Mouse (Mus musculus) CH12.LX (cell line): ENCODE measurements around the gene E030030I06Rik. TPM values are rescaled to one million over a fixed set of nuclear protein-coding genes. Genes with fewer than 3 reads are reported as not detected.
"Not testable (repeated sequence)": the region's sequence is repeated elsewhere in the genome, so short reads cannot be mapped to it uniquely, and the experiment has no call there.

Source experiments
- DNase-seq: peaks from one replicate; pipeline ENCODE4 v3.0.0-alpha.2; 2013; ENCODE audit errors: extremely low read depth
- H3K27ac ChIP-seq: 2 replicates; pipeline ENCODE4 v1.5.1; 2012; ENCODE audit warnings: low read depth, mild to moderate bottlenecking, control low read depth, moderate library complexity; ENCODE audit not compliant: insufficient read depth
- H3K27me3 ChIP-seq: replicated peaks from 2 replicates; pipeline ENCODE3; 2012; ENCODE audit warnings: inconsistent platforms
- H3K36me3 ChIP-seq, 2 experiments: replicated peaks in 1 of 2; 2 replicates each; pipeline versions ENCODE3 to v1.6.1; 2012; ENCODE audit warnings: inconsistent platforms in 1 of 2, low read length in 1 of 2, mild to moderate bottlenecking in 1 of 2, mixed read lengths in 1 of 2, moderate library complexity in 1 of 2; ENCODE audit not compliant: control insufficient read depth in 1 of 2, insufficient read depth in 1 of 2
- H3K4me1 ChIP-seq, 2 experiments: 2 replicates each; pipeline ENCODE4 v1.6.1; 2012; ENCODE audit warnings: inconsistent platforms in 1 of 2, moderate library complexity in 1 of 2; ENCODE audit not compliant: insufficient read depth in 2 of 2, control insufficient read depth in 1 of 2
- H3K4me2 ChIP-seq: 2 replicates; pipeline ENCODE4 v1.6.1; 2012; ENCODE audit warnings: low read depth, mild to moderate bottlenecking, control low read depth; ENCODE audit not compliant: poor library complexity, insufficient read depth, severe bottlenecking
- H3K4me3 ChIP-seq, 3 experiments: fragments of 150-350 bp in 1 of 3; sonication (generic) in 1 of 3; replicated peaks in 1 of 3; 2 replicates each; pipeline versions ENCODE3 to v1.5.1; 2011 to 2012; ENCODE audit warnings: low read depth in 2 of 3, low read length in 2 of 3, mild to moderate bottlenecking in 2 of 3, moderate library complexity in 2 of 3, control low read depth in 1 of 3, improper control_type of control experiment in 1 of 3, inconsistent platforms in 1 of 3, mixed read lengths in 1 of 3; ENCODE audit not compliant: poor library complexity in 1 of 3
- H3K79me2 ChIP-seq: replicated peaks from 2 replicates; pipeline ENCODE4 v1.6.1; 2012; ENCODE audit warnings: mild to moderate bottlenecking, moderate library complexity; ENCODE audit not compliant: control insufficient read depth, poor library complexity, insufficient read depth, severe bottlenecking; ENCODE audit errors: extremely low read depth
- H3K9ac ChIP-seq: 2 replicates; pipeline ENCODE4 v1.6.1; 2012; ENCODE audit warnings: low read depth, mild to moderate bottlenecking, control low read depth, moderate library complexity; ENCODE audit not compliant: insufficient read depth
- H3K9me3 ChIP-seq: replicated peaks from 2 replicates; pipeline ENCODE3; 2012; ENCODE audit warnings: low read length, inconsistent platforms, mixed read lengths
- CTCF ChIP-seq, 2 experiments: IDR thresholded peaks in 1 of 2; conservative IDR thresholded peaks in 1 of 2; 2 replicates each; pipeline ENCODE4 v1.5.1; 2011 to 2012; ENCODE audit warnings: low read depth in 2 of 2, low read length in 2 of 2, improper control_type of control experiment in 1 of 2, inconsistent platforms in 1 of 2, mild to moderate bottlenecking in 1 of 2, moderate library complexity in 1 of 2
- EP300 ChIP-seq: IDR thresholded peaks from 2 replicates; pipeline ENCODE4 v1.6.1; 2011; ENCODE audit warnings: low read length, improper control_type of control experiment
- HCFC1 ChIP-seq: IDR thresholded peaks from 2 replicates; pipeline ENCODE4 v1.6.1; 2012; ENCODE audit warnings: low read depth, mild to moderate bottlenecking, inconsistent platforms, low read length, improper control_type of control experiment
- IRF4 ChIP-seq: IDR thresholded peaks from 2 replicates; pipeline ENCODE4 v1.6.1; 2014; ENCODE audit warnings: low read depth, mild to moderate bottlenecking, inconsistent platforms, low read length, improper control_type of control experiment
- JUN ChIP-seq: IDR thresholded peaks from 2 replicates; pipeline ENCODE4 v1.6.1; 2011; ENCODE audit warnings: low read depth, mild to moderate bottlenecking, low read length, improper control_type of control experiment, moderate library complexity; ENCODE audit not compliant: insufficient read depth
- MAZ ChIP-seq: IDR thresholded peaks from 2 replicates; pipeline ENCODE4 v1.6.1; 2012; ENCODE audit warnings: low read depth, mild to moderate bottlenecking, inconsistent platforms, low read length, improper control_type of control experiment, moderate library complexity
- MEF2A ChIP-seq: IDR thresholded peaks from 2 replicates; pipeline ENCODE4 v1.6.1; 2014; ENCODE audit warnings: low read depth, mild to moderate bottlenecking, inconsistent platforms, low read length, improper control_type of control experiment, borderline replicate concordance
- POLR2A ChIP-seq: IDR thresholded peaks from 2 replicates; pipeline ENCODE4 v1.6.1; 2011; ENCODE audit warnings: low read depth, mild to moderate bottlenecking, improper control_type of control experiment, low read length
- RAD21 ChIP-seq: IDR thresholded peaks from 2 replicates; pipeline ENCODE4 v1.6.1; 2011; ENCODE audit warnings: low read depth, mild to moderate bottlenecking, low read length, improper control_type of control experiment, moderate library complexity
- RCOR1 ChIP-seq: conservative IDR thresholded peaks from 2 replicates; pipeline ENCODE4 v1.6.1; 2012; ENCODE audit warnings: low read depth, mild to moderate bottlenecking, inconsistent platforms, low read length, improper control_type of control experiment
- SMC3 ChIP-seq: IDR thresholded peaks from 2 replicates; pipeline ENCODE4 v1.6.1; 2011; ENCODE audit warnings: low read depth, low read length, improper control_type of control experiment
- TBP ChIP-seq: conservative IDR thresholded peaks from 2 replicates; pipeline ENCODE4 v1.6.1; 2011; ENCODE audit warnings: low read depth, low read length, improper control_type of control experiment
- ZKSCAN1 ChIP-seq: IDR thresholded peaks from 2 replicates; pipeline ENCODE4 v1.6.1; 2012; ENCODE audit warnings: low read depth, inconsistent platforms, low read length, improper control_type of control experiment, borderline replicate concordance
- dilution Hi-C: fragments of 300-500 bp; cut with MboI; formaldehyde crosslinking; loops from 2 replicates; pipeline ENCODE4 v1.14.3; 2020; ENCODE audit warnings: low sequenced_read_pairs; ENCODE audit not compliant: extremely low pct_unique_long_range_greater_than_20kb, extremely low pct_ligation_motif_present
- in situ Hi-C: fragments of 300-500 bp; cut with MboI; formaldehyde crosslinking; loops from 3 replicates; pipeline ENCODE4 v1.14.3; 2019; ENCODE audit warnings: low sequenced_read_pairs, low pct_ligation_motif_present, low pct_unique_long_range_greater_than_20kb, mixed read lengths
- polyA plus RNA-seq: library from polyadenylated mRNA; unstranded; fragments of >175 nt; gene quantifications from 2 replicates; pipeline ENCODE4 v1.2.1, GENCODE M21; 2012; ENCODE audit warnings: low read depth; ENCODE audit not compliant: insufficient read length
- total RNA-seq, 2 experiments: library from RNA; depleted of rRNA; stranded (reverse); fragments of 300-350 nt in 1 of 2; fragments of >200 nt in 1 of 2; gene quantifications; 2 replicates each; pipeline ENCODE4 v1.2.3; 2012 to 2014

E030030I06Rik gene
- total and polyA plus RNA-seq, 3 experiments = 3.5 to 7.5 (median 5.9) TPM

DNA sequence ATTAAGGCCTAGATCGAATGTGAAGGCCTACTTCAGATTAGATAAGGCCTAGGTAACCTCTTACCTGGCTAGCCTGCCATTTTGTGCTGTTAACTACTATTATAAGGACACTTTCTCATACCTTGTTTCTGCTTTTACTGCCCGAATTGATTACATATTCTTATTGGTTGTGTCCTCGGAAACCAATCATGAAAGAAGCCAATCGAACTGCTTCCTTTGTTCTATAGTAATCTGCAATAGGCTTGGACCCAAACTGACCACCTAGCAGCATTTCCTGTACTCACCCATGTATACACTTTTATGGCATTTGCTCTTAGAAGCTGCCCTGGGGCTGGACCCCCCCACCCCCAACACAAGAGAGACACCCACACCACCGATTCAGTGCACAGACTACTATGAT is 6.1 kb downstream of the E030030I06Rik start:
- peaks cover 0 to 11% of the 10 kb centered on the region in 2 experiments for H3K36me3 ChIP-seq
- dilution Hi-C loops = no loop called here
- H3K4me1 ChIP-seq = peaks cover 0 to 2% of the 10 kb centered on the region in 2 experiments; a peak in 2 of 4 replicates
- H3K4me2 ChIP-seq = no peak overlapping the region
- no peak overlapping the region for H3K27ac ChIP-seq
- no peaks in the 10 kb centered on the region for H3K79me2 ChIP-seq
- no peak for DNase-seq
- TF ChIP-seq JUN (no peak), EP300 (no peak), MEF2A (no peak), MAZ (no peak), HCFC1 (no peak), RAD21 (no peak), ZKSCAN1 (no peak), TBP (no peak), POLR2A (no peak), RCOR1 (no peak)
- in situ Hi-C loops = loop anchor here (25.0 kb wide), 1 partner anchor 106 kb away; no protein-coding TSS in a partner anchor
- no peak overlapping the region for H3K4me3 ChIP-seq
- no peak overlapping the region for H3K9ac ChIP-seq
- no peaks in the 10 kb centered on the region for H3K27me3 ChIP-seq
- peaks cover 2% of the 10 kb centered on the region for H3K9me3 ChIP-seq

DNA sequence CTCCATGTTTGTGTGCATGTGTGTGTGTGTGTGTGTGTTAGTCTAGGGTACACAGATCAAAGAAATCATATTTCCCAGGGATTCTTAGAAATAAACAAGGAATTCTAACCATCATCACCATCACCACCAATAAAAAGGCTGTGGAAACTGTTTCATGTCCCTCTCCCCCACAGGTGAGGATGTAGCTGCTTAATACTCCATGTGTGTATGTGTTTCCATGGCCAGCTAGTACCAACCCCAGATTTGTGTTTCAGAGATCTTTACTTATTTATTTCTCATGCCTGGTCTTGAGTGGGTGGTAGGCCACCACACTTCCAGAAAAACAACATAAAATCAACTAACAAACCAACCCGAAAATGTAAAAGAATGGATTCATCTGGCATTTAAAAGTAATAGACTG is 6.9 kb downstream of the E030030I06Rik start:
- H3K4me1 ChIP-seq, H3K4me2 ChIP-seq, H3K9ac ChIP-seq, H3K27ac ChIP-seq, H3K4me3 ChIP-seq, H3K27me3 ChIP-seq, dilution Hi-C loops, H3K9me3 ChIP-seq, H3K79me2 ChIP-seq: not testable (repeated sequence)
- in situ Hi-C loops = loop anchor here (25.0 kb wide), 1 partner anchor 105 kb away; no protein-coding TSS in a partner anchor
- DNase-seq = peak; percentile 79
- peaks cover 0 to 11% of the 10 kb centered on the region in 2 experiments for H3K36me3 ChIP-seq

DNA sequence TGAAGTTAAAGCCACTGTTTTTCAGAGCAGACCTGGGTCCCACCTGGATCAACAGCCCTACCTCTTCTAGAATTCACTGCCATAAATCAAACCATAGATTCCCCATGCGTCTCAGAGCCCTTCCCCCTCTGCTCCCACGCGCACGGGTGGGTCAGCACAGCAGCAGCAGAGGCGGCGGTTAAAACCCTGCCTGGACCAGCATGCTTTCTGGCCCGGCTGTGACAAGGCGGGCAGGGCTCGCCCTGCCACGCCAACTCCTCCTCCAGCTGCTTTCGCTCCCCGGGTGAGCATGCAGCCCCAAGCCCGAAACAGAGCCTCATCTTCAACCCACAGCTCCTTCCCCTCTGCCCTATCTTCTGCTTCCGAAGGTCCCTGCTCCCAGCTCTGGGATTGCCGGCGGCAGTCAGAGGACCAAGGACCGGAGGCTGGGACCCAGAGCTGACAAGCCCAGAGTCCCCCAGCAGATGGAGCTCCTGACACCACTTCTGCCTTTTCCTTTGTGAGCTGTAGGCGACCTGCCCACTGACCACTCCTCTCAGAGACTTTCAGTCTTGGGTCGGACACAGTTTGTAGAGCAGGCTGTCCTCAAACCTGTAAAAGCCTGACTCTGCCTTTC is 8.3 kb downstream of the E030030I06Rik start:
- dilution Hi-C loops = no loop called here
- no peak for TF ChIP-seq JUN
- 0 out of 2 replicates have a peak, but pooled peaks have one; percentile 15 for TF ChIP-seq IRF4
- peak; percentile 87 for TF ChIP-seq SMC3
- peak in 1 of 2 experiments; percentile 75; a peak in 2 of 4 replicates for TF ChIP-seq CTCF (conservative IDR thresholded peaks at IDR 0.05 in 1 of 2, IDR thresholded peaks at IDR 0.05 in 1 of 2; ENCODE audit: low read depth in 2 of 2, low read length in 2 of 2)
- TF ChIP-seq RAD21 = peak; percentile 54
- DNase-seq = peak; percentile 27
- peak overlapping the region; percentile 17; the same call in 1 of the 2 replicates for H3K4me2 ChIP-seq
- no peak overlapping the region for H3K9ac ChIP-seq
- no peaks in the 10 kb centered on the region for H3K9me3 ChIP-seq
- no peak overlapping the region for H3K27ac ChIP-seq
- H3K4me1 ChIP-seq = peaks cover 0 to 2% of the 10 kb centered on the region in 2 experiments; a peak in 2 of 4 replicates
- no peaks in the 10 kb centered on the region for H3K27me3 ChIP-seq
- H3K79me2 ChIP-seq = no peaks in the 10 kb centered on the region
- H3K36me3 ChIP-seq = peaks cover 0 to 8% of the 10 kb centered on the region in 2 experiments
- in situ Hi-C loops = loop anchor here (25.0 kb wide), 1 partner anchor 103 kb away; no protein-coding TSS in a partner anchor
- H3K4me3 ChIP-seq = no peak overlapping the region
